Mouse (Mus musculus) heart, adult 2 months (tissue): Measurements from ENCODE around the gene Zbtb22.

Experiments
- CTCF ChIP-seq: fragments of 200-600 bp; IDR thresholded peaks from 2 replicates; pipeline ENCODE4 v1.8.1; 2022; ENCODE audit warnings: antibody characterized with exemption, mild to moderate bottlenecking, moderate library complexity
- EP300 ChIP-seq: fragments of 200-500 bp; IDR thresholded peaks from 2 replicates; pipeline ENCODE4 v1.6.1; 2011; ENCODE audit warnings: low read depth, low read length, control low read depth; ENCODE audit not compliant: insufficient read depth
- POLR2A ChIP-seq: fragments of 200-500 bp; IDR thresholded peaks from 2 replicates; pipeline ENCODE4 v1.6.1; 2011; ENCODE audit warnings: mild to moderate bottlenecking, low read depth, low read length, control low read depth; ENCODE audit not compliant: insufficient read depth

GRCm38 (mm10) chr17:33909869-33910250 lies 5.8 kb upstream of the Zbtb22 start:
- TF ChIP-seq CTCF (no peak), EP300 (no peak), POLR2A (peak; percentile 70)
